Mouse (Mus musculus): ENCODE results near the gene Map6. TPM values are rescaled to one million over a fixed set of nuclear protein-coding genes. Genes with fewer than 3 reads are reported as not detected.

Gene Map6
- polyA plus RNA-seq, 1 experiment from 2014 or later, result 2.0 TPM

- H3K27me3 ChIP-seq (ENCODE audit: control insufficient read depth, insufficient read depth, low read length), result no peaks in the 10 kb centered on the region
- peaks cover 77% of the 10 kb centered on the region for H3K4me1 ChIP-seq (ENCODE audit: control insufficient read depth, insufficient read depth, low read length)
- 60% methylated on average over 5 of the region's 5 CpGs for WGBS (ENCODE audit: insufficient replicate concordance)
- peaks cover 2% of the 10 kb centered on the region; the same call in 1 of the 2 replicates for H3K36me3 ChIP-seq (ENCODE audit: control insufficient read depth, insufficient read depth, low read length)
- no peak overlapping the region for H3K4me3 ChIP-seq (ENCODE audit: low read depth, low read length)
- no peak for ATAC-seq (replicated peaks; ENCODE audit: insufficient number of reproducible peaks, low FRiP score, low TSS enrichment)
- no peak overlapping the region for H3K9ac ChIP-seq (ENCODE audit: low read depth, low read length)
- H3K9me3 ChIP-seq (replicated peaks; ENCODE audit: control insufficient read depth, low read length), result no peaks in the 10 kb centered on the region
- H3K4me2 ChIP-seq, result no peak overlapping the region
- no peak overlapping the region for H3K27ac ChIP-seq (ENCODE audit: low read depth, low read length)
These were observed 118.8 kb downstream of the Map6 start for GRCm38 (mm10) chr7:99386030-99386429.

Other genes starting within 250 kb of the Map6 start
- gene Uvrag, start 126.3 kb upstream of the Map6 start, polyA plus RNA-seq (2014; fragmentation: Nextera tagmentation; extraction: Ambion mirVana), result 14.5 and 16.7 TPM in 2 replicates
- gene Dgat2, start 84.7 kb upstream of the Map6 start, polyA plus RNA-seq (2014; fragmentation: Nextera tagmentation; extraction: Ambion mirVana), result 8.4 and 8.7 TPM in 2 replicates
- gene Mogat2, start 28.8 kb upstream of the Map6 start, polyA plus RNA-seq (2014; fragmentation: Nextera tagmentation; extraction: Ambion mirVana), result 4.2 and 7.1 TPM in 2 replicates
- gene Serpinh1, start 85.8 kb downstream of the Map6 start, polyA plus RNA-seq (2014; fragmentation: Nextera tagmentation; extraction: Ambion mirVana), result 442 and 580 TPM in 2 replicates
- 20.0 and 20.8 TPM in 2 replicates for gene Gdpd5, start 114.0 kb downstream of the Map6 start, polyA plus RNA-seq (2014; fragmentation: Nextera tagmentation; extraction: Ambion mirVana)
- 0.77 and 1.0 TPM in 2 replicates for gene Klhl35, start 198.6 kb downstream of the Map6 start, polyA plus RNA-seq (2014; fragmentation: Nextera tagmentation; extraction: Ambion mirVana)
- 591 and 608 TPM in 2 replicates for gene Rps3, start 216.3 kb downstream of the Map6 start, polyA plus RNA-seq (2014; fragmentation: Nextera tagmentation; extraction: Ambion mirVana)